Mouse (Mus musculus) stomach, postnatal 0 days (tissue): ENCODE data around the gene Bhlha15.

Source experiments
- CTCF ChIP-seq: IDR thresholded peaks from 2 replicates; pipeline ENCODE4 v1.5.1; 2016; ENCODE audit warnings: antibody characterized with exemption, low read depth, mild to moderate bottlenecking, moderate library complexity
- EP300 ChIP-seq: optimal IDR thresholded peaks from 2 replicates; pipeline ENCODE3; 2016; ENCODE audit warnings: antibody characterized with exemption

- TF ChIP-seq CTCF: no peak
- no peak for TF ChIP-seq EP300
These were observed 44.6 kb downstream of the Bhlha15 start for GRCm38 (mm10) chr5:144234714-144235113.
